Mouse (Mus musculus) olfactory bulb, adult 2 months (tissue): ENCODE results near the gene Pigb.

ENCODE experiments used
- CTCF ChIP-seq: fragments of 200-500 bp; IDR thresholded peaks from 2 replicates; pipeline ENCODE4 v1.5.1; 2012; ENCODE audit warnings: low read depth, mild to moderate bottlenecking, low read length, moderate library complexity; ENCODE audit not compliant: insufficient read depth
- POLR2A ChIP-seq: fragments of 200-500 bp; IDR thresholded peaks from 2 replicates; pipeline ENCODE4 v1.6.1; 2012; ENCODE audit warnings: mild to moderate bottlenecking, low read depth, low read length, moderate library complexity; ENCODE audit not compliant: insufficient read depth

DNA sequence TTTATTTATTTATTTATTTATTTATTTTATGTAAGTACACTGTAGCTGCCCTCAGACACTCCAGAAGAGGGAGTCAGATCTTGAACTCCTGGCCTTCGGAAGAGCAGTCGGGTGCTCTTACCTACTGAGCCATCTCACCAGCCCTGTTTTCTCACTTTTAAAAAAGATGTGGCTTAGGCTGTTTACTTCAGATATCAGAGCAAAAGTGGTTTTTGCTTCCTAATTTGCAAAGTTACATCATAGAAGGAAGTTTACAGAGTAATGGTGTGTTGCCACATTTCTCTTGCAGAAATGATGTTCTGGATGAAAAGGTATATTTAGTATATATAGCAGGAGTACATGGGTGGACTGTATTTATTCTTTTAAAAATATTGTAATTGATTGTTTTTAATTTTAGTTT is 48.8 kb downstream of the Pigb start:
- TF ChIP-seq CTCF (no peak), POLR2A (no peak)
